Mouse (Mus musculus): Measurements from ENCODE around the gene Fut11. TPM values are rescaled to one million over a fixed set of nuclear protein-coding genes. Genes with fewer than 3 reads are reported as not detected.

Gene Fut11
- polyA plus RNA-seq, 1 experiment from 2014 or later, result 16.7 TPM

- no peak overlapping the region for H3K4me2 ChIP-seq (replicated peaks; ENCODE audit: low read depth, low read length)
- no peak overlapping the region for H3K27ac ChIP-seq (ENCODE audit: low read depth, low read length)
- no peak overlapping the region for H3K4me3 ChIP-seq (ENCODE audit: low read depth, low read length)
- H3K27me3 ChIP-seq (ENCODE audit: control insufficient read depth, insufficient read depth, low read length), result peaks cover 6% of the 10 kb centered on the region
- no peak overlapping the region for H3K9ac ChIP-seq (ENCODE audit: low read depth, low read length)
- ATAC-seq (ENCODE audit: low FRiP score) (no peak), DNase-seq (ENCODE audit: low spot score) (peak; percentile 61)
- 0 out of 2 replicates have a peak, but pooled peaks cover 2% of the 10 kb centered on the region for H3K4me1 ChIP-seq (replicated peaks; ENCODE audit: control insufficient read depth, insufficient read depth, low read length)
- no peaks in the 10 kb centered on the region for H3K36me3 ChIP-seq (ENCODE audit: control insufficient read depth, insufficient read depth, low read length)
- H3K9me3 ChIP-seq (ENCODE audit: control insufficient read depth, low read length), result no peaks in the 10 kb centered on the region
Observed at GRCm38 (mm10) chr14:20658326-20658725, 36.4 kb upstream of the Fut11 start.

- WGBS, result 88% methylated on average over 6 of the region's 6 CpGs
- no peaks in the 10 kb centered on the region for H3K36me3 ChIP-seq (ENCODE audit: control insufficient read depth, insufficient read depth, low read length)
- no peak for DNase-seq (ENCODE audit: low spot score)
- no peak overlapping the region for H3K4me2 ChIP-seq (replicated peaks; ENCODE audit: low read depth, low read length)
- no peak overlapping the region for H3K9ac ChIP-seq (ENCODE audit: low read depth, low read length)
- ATAC-seq (ENCODE audit: low FRiP score), result no peak
- H3K27me3 ChIP-seq (ENCODE audit: control insufficient read depth, insufficient read depth, low read length), result peaks cover 6% of the 10 kb centered on the region
- no peaks in the 10 kb centered on the region for H3K9me3 ChIP-seq (ENCODE audit: control insufficient read depth, low read length)
- H3K27ac ChIP-seq (ENCODE audit: low read depth, low read length), result no peak overlapping the region
- no peak overlapping the region for H3K4me3 ChIP-seq (ENCODE audit: low read depth, low read length)
- 0 out of 2 replicates have a peak, but pooled peaks cover 2% of the 10 kb centered on the region for H3K4me1 ChIP-seq (replicated peaks; ENCODE audit: control insufficient read depth, insufficient read depth, low read length)
Observed at GRCm38 (mm10) chr14:20658902-20659301, 35.9 kb upstream of the Fut11 start.

- H3K27me3 ChIP-seq (ENCODE audit: control insufficient read depth, insufficient read depth, low read length), result peaks cover 6% of the 10 kb centered on the region
- no peak overlapping the region for H3K4me2 ChIP-seq (replicated peaks; ENCODE audit: low read depth, low read length)
- H3K27ac ChIP-seq (ENCODE audit: low read depth, low read length), result no peak overlapping the region
- no peak overlapping the region for H3K9ac ChIP-seq (ENCODE audit: low read depth, low read length)
- DNase-seq (ENCODE audit: low spot score) (no peak), ATAC-seq (ENCODE audit: low FRiP score) (no peak)
- no peaks in the 10 kb centered on the region for H3K36me3 ChIP-seq (ENCODE audit: control insufficient read depth, insufficient read depth, low read length)
- no peak overlapping the region for H3K4me3 ChIP-seq (ENCODE audit: low read depth, low read length)
- 98% methylated on average over 7 of the region's 7 CpGs for WGBS
- no peaks in the 10 kb centered on the region for H3K9me3 ChIP-seq (ENCODE audit: control insufficient read depth, low read length)
- 0 out of 2 replicates have a peak, but pooled peaks cover 2% of the 10 kb centered on the region for H3K4me1 ChIP-seq (replicated peaks; ENCODE audit: control insufficient read depth, insufficient read depth, low read length)
Observed at GRCm38 (mm10) chr14:20659687-20660086, 35.1 kb upstream of the Fut11 start.

- Histone ChIP-seq H3K4me1 (replicated peaks; ENCODE audit: control insufficient read depth, insufficient read depth, low read length) (0 out of 2 replicates have a peak, but pooled peaks cover 2% of the 10 kb centered on the region), H3K9ac (ENCODE audit: low read depth, low read length) (peak overlapping the region; percentile 74), H3K4me3 (ENCODE audit: low read depth, low read length) (peak overlapping the region; percentile 55), H3K9me3 (ENCODE audit: control insufficient read depth, low read length) (no peaks in the 10 kb centered on the region), H3K4me2 (replicated peaks; ENCODE audit: low read depth, low read length) (peak overlapping the region; percentile 96), H3K27me3 (ENCODE audit: control insufficient read depth, insufficient read depth, low read length) (peaks cover 6% of the 10 kb centered on the region), H3K36me3 (ENCODE audit: control insufficient read depth, insufficient read depth, low read length) (no peaks in the 10 kb centered on the region), H3K27ac (ENCODE audit: low read depth, low read length) (peak overlapping the region; percentile 67; the same call in 1 of the 2 replicates)
- ATAC-seq (ENCODE audit: low FRiP score), result peak; percentile 88
- DNase-seq (ENCODE audit: low spot score), result peak; percentile 98
- WGBS, result 2% methylated on average over 52 of the region's 52 CpGs
Observed at GRCm38 (mm10) chr14:20660827-20661660, 33.7 kb upstream of the Fut11 start.

- DNase-seq (ENCODE audit: low spot score), result peak; percentile 48
- peak; percentile 34 for ATAC-seq (ENCODE audit: low FRiP score)
Observed at GRCm38 (mm10) chr14:20661661-20662331, 33.0 kb upstream of the Fut11 start.

GRCm38 (mm10) chr14:20662740-20663139 is 32.0 kb upstream of the Fut11 start:
- Histone ChIP-seq H3K4me1 (replicated peaks; ENCODE audit: control insufficient read depth, insufficient read depth, low read length) (0 out of 2 replicates have a peak, but pooled peaks cover 2% of the 10 kb centered on the region), H3K27ac (ENCODE audit: low read depth, low read length) (no peak overlapping the region), H3K9me3 (ENCODE audit: control insufficient read depth, low read length) (no peaks in the 10 kb centered on the region), H3K4me3 (ENCODE audit: low read depth, low read length) (no peak overlapping the region), H3K4me2 (replicated peaks; ENCODE audit: low read depth, low read length) (no peak overlapping the region), H3K36me3 (ENCODE audit: control insufficient read depth, insufficient read depth, low read length) (no peaks in the 10 kb centered on the region), H3K27me3 (ENCODE audit: control insufficient read depth, insufficient read depth, low read length) (peaks cover 6% of the 10 kb centered on the region), H3K9ac (ENCODE audit: low read depth, low read length) (no peak overlapping the region)
- ATAC-seq (ENCODE audit: low FRiP score) (no peak), DNase-seq (ENCODE audit: low spot score) (no peak)
- WGBS, result 90% methylated on average over 3 of the region's 3 CpGs

More at GRCm38 (mm10) chr14:20661661-20662331, 33.0 kb upstream of the Fut11 start:
- Histone ChIP-seq H3K9me3 (ENCODE audit: control insufficient read depth, low read length) (no peaks in the 10 kb centered on the region), H3K4me3 (ENCODE audit: low read depth, low read length) (peak overlapping the region; percentile 55), H3K27ac (ENCODE audit: low read depth, low read length) (peak overlapping the region; percentile 67; the same call in 1 of the 2 replicates), H3K9ac (ENCODE audit: low read depth, low read length) (peak overlapping the region; percentile 74), H3K36me3 (ENCODE audit: control insufficient read depth, insufficient read depth, low read length) (no peaks in the 10 kb centered on the region), H3K4me1 (replicated peaks; ENCODE audit: control insufficient read depth, insufficient read depth, low read length) (0 out of 2 replicates have a peak, but pooled peaks cover 2% of the 10 kb centered on the region), H3K4me2 (replicated peaks; ENCODE audit: low read depth, low read length) (peak overlapping the region; percentile 96), H3K27me3 (ENCODE audit: control insufficient read depth, insufficient read depth, low read length) (peaks cover 6% of the 10 kb centered on the region)
- WGBS, result 10% methylated on average over 19 of the region's 19 CpGs

GRCm38 (mm10) chr14:20663601-20664000 is 31.2 kb upstream of the Fut11 start:
- no peak for ATAC-seq (ENCODE audit: low FRiP score)
- no peak for DNase-seq (ENCODE audit: low spot score)
- Histone ChIP-seq H3K4me1 (replicated peaks; ENCODE audit: control insufficient read depth, insufficient read depth, low read length) (0 out of 2 replicates have a peak, but pooled peaks cover 2% of the 10 kb centered on the region), H3K9me3 (ENCODE audit: control insufficient read depth, low read length) (no peaks in the 10 kb centered on the region), H3K27me3 (ENCODE audit: control insufficient read depth, insufficient read depth, low read length) (peaks cover 6% of the 10 kb centered on the region), H3K4me2 (replicated peaks; ENCODE audit: low read depth, low read length) (no peak overlapping the region), H3K27ac (ENCODE audit: low read depth, low read length) (no peak overlapping the region), H3K36me3 (ENCODE audit: control insufficient read depth, insufficient read depth, low read length) (no peaks in the 10 kb centered on the region), H3K4me3 (ENCODE audit: low read depth, low read length) (no peak overlapping the region), H3K9ac (ENCODE audit: low read depth, low read length) (no peak overlapping the region)
- WGBS, result 69% methylated on average over 2 of the region's 2 CpGs

- Histone ChIP-seq H3K4me3 (ENCODE audit: low read depth, low read length) (no peak overlapping the region), H3K4me1 (replicated peaks; ENCODE audit: control insufficient read depth, insufficient read depth, low read length) (0 out of 2 replicates have a peak, but pooled peaks cover 2% of the 10 kb centered on the region), H3K27me3 (ENCODE audit: control insufficient read depth, insufficient read depth, low read length) (peaks cover 6% of the 10 kb centered on the region), H3K36me3 (ENCODE audit: control insufficient read depth, insufficient read depth, low read length) (no peaks in the 10 kb centered on the region), H3K9ac (ENCODE audit: low read depth, low read length) (no peak overlapping the region), H3K27ac (ENCODE audit: low read depth, low read length) (no peak overlapping the region), H3K9me3 (ENCODE audit: control insufficient read depth, low read length) (no peaks in the 10 kb centered on the region), H3K4me2 (replicated peaks; ENCODE audit: low read depth, low read length) (no peak overlapping the region)
- 46% methylated on average over 3 of the region's 3 CpGs for WGBS
- ATAC-seq (ENCODE audit: low FRiP score) (no peak), DNase-seq (ENCODE audit: low spot score) (no peak)
Observed at GRCm38 (mm10) chr14:20664436-20664835, 30.3 kb upstream of the Fut11 start.
